Mouse (Mus musculus): ENCODE data around the gene Supt3. TPM values are rescaled to one million over a fixed set of nuclear protein-coding genes. Genes with fewer than 3 reads are reported as not detected.

Supt3 gene
- 23.5 and 23.7 TPM in 2 replicates for polyA plus RNA-seq (2014; fragmentation: Nextera tagmentation; extraction: Ambion mirVana)

DNA sequence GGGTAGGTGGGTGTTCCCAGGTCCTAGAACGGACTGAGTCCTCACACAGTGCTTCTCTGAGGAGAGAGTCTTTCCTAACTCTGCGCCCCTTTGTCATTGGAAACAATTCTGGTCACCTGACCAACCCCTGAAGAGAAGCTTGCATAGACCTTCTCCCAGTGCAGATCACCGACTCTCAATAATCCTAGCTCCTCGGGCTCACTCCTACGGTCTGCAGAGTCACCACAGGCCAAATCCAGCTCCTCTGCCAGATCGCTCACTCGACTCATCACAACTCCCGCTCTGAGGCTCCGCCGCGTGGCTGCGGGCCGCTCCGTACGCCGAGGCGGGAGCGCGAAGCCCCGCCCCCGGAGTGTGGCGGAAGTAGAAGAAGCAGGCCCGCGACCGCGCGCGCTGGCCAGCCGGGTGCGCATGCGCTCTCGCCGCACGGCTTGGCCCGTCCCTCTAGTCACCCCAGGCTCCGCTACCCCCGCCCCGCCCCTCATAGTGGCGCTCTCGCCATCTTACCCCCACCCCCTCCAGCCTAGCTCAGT lies at the start of gene Supt3:
Supt3 (plus strand) TSS at position 415 of the 533 bp plus-strand sequence.
- H3K27ac ChIP-seq (replicated peaks in 1 of 2; ENCODE audit: control insufficient read depth in 1 of 2, insufficient read depth in 1 of 2, low read depth in 2 of 2, low read length in 2 of 2), result peak within 1 kb of the TSS; percentile 78 to 80
- under 1% methylated on average over 40 of the region's 40 CpGs for WGBS
- H3K9ac ChIP-seq (ENCODE audit: low read length), result peak within 1 kb of the TSS; percentile 92
- peak within 1 kb of the TSS; percentile 72 to 73 for H3K4me3 ChIP-seq (ENCODE audit: control insufficient read depth in 1 of 2, insufficient read depth in 1 of 2, low read depth in 1 of 2, low read length in 2 of 2)
- H3K36me3 ChIP-seq (ENCODE audit: control insufficient read depth, insufficient read depth, low read length), result no peaks in the 10 kb centered on the region
- ATAC-seq (ENCODE audit: insufficient number of reproducible peaks, insufficient read depth, low FRiP score, low read depth), result peak; percentile 97
- H3K9me3 ChIP-seq (ENCODE audit: control insufficient read depth, low read length), result no peaks in the 10 kb centered on the region
- no peaks in the 10 kb centered on the region for H3K27me3 ChIP-seq (ENCODE audit: control insufficient read depth, insufficient read depth, low read length)
- peaks cover 0 to 7% of the 10 kb centered on the region in 2 experiments; a peak in 2 of 4 replicates for H3K4me1 ChIP-seq (ENCODE audit: control insufficient read depth in 2 of 2, insufficient read depth in 2 of 2, low read length in 2 of 2)
- H3K4me2 ChIP-seq (ENCODE audit: low read length), result peak within 1 kb of the TSS; percentile 74

DNA sequence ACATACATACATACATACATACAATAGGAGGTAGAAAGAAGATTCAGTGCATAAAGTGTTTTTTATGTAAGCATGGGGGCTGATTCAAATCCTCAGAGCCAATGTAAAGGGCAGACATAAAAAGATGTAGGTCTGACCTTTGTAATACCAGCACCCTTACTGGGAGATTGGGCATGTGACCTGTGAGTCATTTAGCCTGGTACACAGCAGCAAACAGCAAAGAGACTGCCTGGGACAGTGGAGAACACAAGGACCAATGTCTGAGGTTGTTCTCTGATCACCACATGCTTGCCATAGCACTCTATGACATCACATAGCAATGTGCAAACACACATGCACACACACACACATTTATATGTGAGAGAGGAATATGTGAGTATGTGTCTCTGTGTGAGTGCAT lies 49.3 kb upstream of the Supt3 start:
- no peaks in the 10 kb centered on the region for H3K4me1 ChIP-seq (ENCODE audit: control insufficient read depth in 2 of 2, insufficient read depth in 2 of 2, low read length in 2 of 2)
- H3K4me3 ChIP-seq (ENCODE audit: control insufficient read depth in 1 of 2, insufficient read depth in 1 of 2, low read depth in 1 of 2, low read length in 2 of 2), result no peak overlapping the region
- no peak overlapping the region for H3K9ac ChIP-seq (ENCODE audit: low read length)
- no peak overlapping the region for H3K27ac ChIP-seq (replicated peaks in 1 of 2; ENCODE audit: control insufficient read depth in 1 of 2, insufficient read depth in 1 of 2, low read depth in 2 of 2, low read length in 2 of 2)
- H3K4me2 ChIP-seq (ENCODE audit: low read length), result no peak overlapping the region
- H3K36me3 ChIP-seq (ENCODE audit: control insufficient read depth, insufficient read depth, low read length), result no peaks in the 10 kb centered on the region
- no peak for ATAC-seq (ENCODE audit: insufficient number of reproducible peaks, insufficient read depth, low FRiP score, low read depth)
- H3K27me3 ChIP-seq (ENCODE audit: control insufficient read depth, insufficient read depth, low read length), result peaks cover 23% of the 10 kb centered on the region
- no peaks in the 10 kb centered on the region for H3K9me3 ChIP-seq (ENCODE audit: control insufficient read depth, low read length)

DNA sequence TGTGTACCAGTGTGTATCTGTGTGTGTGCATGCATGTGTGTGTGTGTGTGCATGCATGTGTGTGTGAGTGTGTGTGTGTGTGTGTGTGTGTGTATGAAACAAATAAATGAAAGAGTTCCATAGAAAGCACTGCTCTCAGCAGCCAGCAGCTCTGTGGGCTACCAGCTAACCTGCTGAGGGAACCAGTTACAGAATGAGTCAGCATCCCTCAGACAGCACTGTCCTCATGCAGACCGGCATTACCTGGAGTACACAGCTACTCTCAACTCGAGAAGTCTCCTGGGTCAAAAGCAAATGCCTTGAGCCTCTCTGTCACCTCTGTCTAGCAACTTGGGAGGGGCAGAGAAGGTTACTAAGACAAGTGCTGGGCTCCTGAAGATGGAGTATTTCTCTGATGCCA lies 48.5 kb upstream of the Supt3 start:
- WGBS, result 32% methylated on average over 2 of the region's 2 CpGs
- no peak for ATAC-seq (ENCODE audit: insufficient number of reproducible peaks, insufficient read depth, low FRiP score, low read depth)
- H3K4me2 ChIP-seq (ENCODE audit: low read length), result no peak overlapping the region

DNA sequence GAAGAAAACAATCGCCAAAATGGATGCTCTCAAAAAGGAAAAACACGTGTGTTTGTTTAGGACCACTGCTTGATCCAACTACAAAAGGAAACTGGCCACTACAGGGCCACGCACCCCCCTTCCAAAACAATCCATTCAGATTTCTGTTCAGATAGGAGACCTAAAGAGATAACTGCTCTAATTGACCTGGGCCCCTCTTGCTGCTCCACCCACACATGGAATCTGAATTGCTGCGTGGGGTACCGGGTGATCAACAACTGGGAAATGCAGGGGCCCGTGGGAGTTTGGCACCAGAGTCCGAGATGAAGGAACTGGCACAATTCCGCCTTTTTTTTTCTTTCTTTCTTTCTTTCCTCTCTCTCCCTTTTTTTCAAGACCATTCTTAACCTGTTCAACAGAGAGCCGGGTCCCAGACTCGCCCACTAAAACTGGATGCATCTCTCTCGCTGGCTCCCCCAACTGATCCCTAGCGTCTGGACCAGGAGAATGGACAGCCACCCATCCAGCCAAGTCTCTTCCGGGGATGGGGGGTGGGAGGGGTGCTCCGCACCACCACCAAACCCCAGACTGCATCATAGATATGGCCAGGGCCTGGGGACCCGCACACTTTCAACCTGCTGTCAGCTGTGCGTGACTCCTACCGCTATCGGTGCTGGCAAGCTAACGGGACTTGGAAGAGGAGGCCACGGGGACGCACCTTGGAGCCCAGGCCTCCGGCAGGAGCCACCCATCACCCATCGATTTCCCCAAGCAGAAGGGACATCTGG lies 43.2 kb upstream of the Supt3 start:
- Histone ChIP-seq H3K9ac (ENCODE audit: low read length) (0 out of 2 replicates have a peak overlapping the region, but pooled peaks have one; percentile 72), H3K27me3 (ENCODE audit: control insufficient read depth, insufficient read depth, low read length) (peaks cover 73% of the 10 kb centered on the region), H3K9me3 (ENCODE audit: control insufficient read depth, low read length) (no peaks in the 10 kb centered on the region), H3K27ac (replicated peaks in 1 of 2; ENCODE audit: control insufficient read depth in 1 of 2, insufficient read depth in 1 of 2, low read depth in 2 of 2, low read length in 2 of 2) (no peak overlapping the region), H3K36me3 (ENCODE audit: control insufficient read depth, insufficient read depth, low read length) (no peaks in the 10 kb centered on the region), H3K4me1 (ENCODE audit: control insufficient read depth in 2 of 2, insufficient read depth in 2 of 2, low read length in 2 of 2) (peaks cover 6 to 20% of the 10 kb centered on the region in 2 experiments; a peak in 3 of 4 replicates), H3K4me2 (ENCODE audit: low read length) (peak overlapping the region; percentile 98), H3K4me3 (ENCODE audit: control insufficient read depth in 1 of 2, insufficient read depth in 1 of 2, low read depth in 1 of 2, low read length in 2 of 2) (peak overlapping the region; percentile 82 to 98)
- WGBS, result 6% methylated on average over 23 of the region's 23 CpGs
- no peak for ATAC-seq (ENCODE audit: insufficient number of reproducible peaks, insufficient read depth, low FRiP score, low read depth)

More for the DNA sequence above, 48.5 kb upstream of the Supt3 start:
- Histone ChIP-seq H3K36me3 (ENCODE audit: control insufficient read depth, insufficient read depth, low read length) (no peaks in the 10 kb centered on the region), H3K27ac (replicated peaks in 1 of 2; ENCODE audit: control insufficient read depth in 1 of 2, insufficient read depth in 1 of 2, low read depth in 2 of 2, low read length in 2 of 2) (no peak overlapping the region), H3K4me3 (ENCODE audit: control insufficient read depth in 1 of 2, insufficient read depth in 1 of 2, low read depth in 1 of 2, low read length in 2 of 2) (no peak overlapping the region), H3K4me1 (ENCODE audit: control insufficient read depth in 2 of 2, insufficient read depth in 2 of 2, low read length in 2 of 2) (no peaks in the 10 kb centered on the region), H3K9me3 (ENCODE audit: control insufficient read depth, low read length) (no peaks in the 10 kb centered on the region), H3K27me3 (ENCODE audit: control insufficient read depth, insufficient read depth, low read length) (peaks cover 29% of the 10 kb centered on the region), H3K9ac (ENCODE audit: low read length) (no peak overlapping the region)

DNA sequence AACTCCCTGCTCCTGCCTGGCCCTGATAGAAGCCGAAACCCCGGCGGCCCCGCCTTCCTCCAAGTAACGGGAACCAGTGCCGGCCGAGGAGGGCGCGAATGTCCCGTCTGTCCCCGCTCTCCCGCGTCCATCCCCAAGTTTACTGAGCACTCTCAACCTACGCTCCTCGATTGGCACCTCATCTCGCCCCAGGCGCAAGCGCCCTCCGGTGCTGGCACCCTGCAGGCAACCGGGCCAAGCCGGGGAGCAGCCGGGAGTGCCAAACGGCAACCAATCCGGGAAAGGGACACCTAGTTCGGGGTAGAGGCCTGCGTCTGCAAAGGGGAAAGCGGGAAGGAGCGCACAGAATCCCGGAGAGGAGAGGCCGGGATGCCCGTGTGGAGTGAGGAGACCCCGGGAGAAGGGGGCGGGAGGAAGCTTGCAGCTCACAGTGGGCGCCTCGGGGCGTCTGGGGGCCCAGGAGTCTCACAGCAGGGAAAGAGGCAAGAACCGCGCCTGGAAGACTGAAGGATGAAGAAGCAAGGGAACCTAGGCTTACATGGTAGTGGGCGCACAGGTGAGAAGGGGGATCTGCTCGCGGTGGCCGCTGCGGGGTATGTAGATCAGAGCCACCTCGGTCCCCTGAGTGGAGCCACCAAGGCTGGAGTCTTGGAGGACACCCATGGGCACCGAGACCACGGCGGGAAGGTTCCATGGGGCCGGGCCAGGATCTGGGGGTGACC lies 42.3 kb upstream of the Supt3 start:
- Histone ChIP-seq H3K4me1 (ENCODE audit: control insufficient read depth in 2 of 2, insufficient read depth in 2 of 2, low read length in 2 of 2) (peaks cover 6 to 20% of the 10 kb centered on the region in 2 experiments; a peak in 3 of 4 replicates), H3K4me3 (ENCODE audit: control insufficient read depth in 1 of 2, insufficient read depth in 1 of 2, low read depth in 1 of 2, low read length in 2 of 2) (peak overlapping the region; percentile 82 to 98), H3K9me3 (ENCODE audit: control insufficient read depth, low read length) (no peaks in the 10 kb centered on the region), H3K27ac (replicated peaks in 1 of 2; ENCODE audit: control insufficient read depth in 1 of 2, insufficient read depth in 1 of 2, low read depth in 2 of 2, low read length in 2 of 2) (no peak overlapping the region), H3K9ac (ENCODE audit: low read length) (peak overlapping the region; percentile 72), H3K4me2 (ENCODE audit: low read length) (peak overlapping the region; percentile 98), H3K36me3 (ENCODE audit: control insufficient read depth, insufficient read depth, low read length) (no peaks in the 10 kb centered on the region), H3K27me3 (ENCODE audit: control insufficient read depth, insufficient read depth, low read length) (peaks cover 78% of the 10 kb centered on the region)
- no peak for ATAC-seq (ENCODE audit: insufficient number of reproducible peaks, insufficient read depth, low FRiP score, low read depth)
- WGBS, result under 1% methylated on average over 48 of the region's 48 CpGs

DNA sequence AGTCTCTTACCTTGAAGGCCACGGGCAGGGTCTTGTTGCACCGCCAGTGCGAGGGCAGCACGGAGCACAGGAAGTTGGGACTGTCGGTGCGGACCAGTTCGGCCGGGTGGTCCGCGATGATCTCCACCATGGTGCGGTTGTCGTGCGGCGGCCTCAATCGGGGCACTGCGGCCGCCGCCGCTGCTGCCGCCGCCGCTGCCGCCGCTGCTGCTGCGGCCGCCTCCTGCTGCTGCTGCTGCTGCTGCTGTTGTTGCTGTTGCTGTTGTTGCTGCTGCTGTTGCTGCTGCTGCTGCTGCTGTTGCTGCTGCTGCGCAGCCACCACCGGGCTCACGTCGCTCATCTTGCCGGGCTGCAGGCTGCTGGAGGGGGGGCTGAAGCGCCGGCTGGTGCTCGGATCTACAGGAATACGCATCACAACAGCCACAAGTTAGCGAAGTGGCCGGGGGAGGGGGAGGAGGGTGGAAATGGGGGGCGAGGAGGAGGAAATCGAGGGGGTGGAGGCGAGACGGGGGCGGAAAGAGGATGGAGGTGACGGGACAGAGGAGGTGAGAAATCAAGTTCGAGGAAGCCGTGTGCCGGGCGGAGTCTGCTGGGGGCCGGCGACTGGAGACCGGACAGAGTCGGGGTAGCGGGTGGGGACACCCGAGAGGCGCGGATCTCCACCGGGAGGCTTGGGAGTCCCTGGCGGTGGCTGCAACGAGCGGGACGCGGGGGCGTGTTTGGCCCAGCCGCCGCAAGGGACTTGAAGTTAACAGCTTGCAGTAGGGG lies 41.5 kb upstream of the Supt3 start:
- WGBS, result under 1% methylated on average over 53 of the region's 64 CpGs

DNA sequence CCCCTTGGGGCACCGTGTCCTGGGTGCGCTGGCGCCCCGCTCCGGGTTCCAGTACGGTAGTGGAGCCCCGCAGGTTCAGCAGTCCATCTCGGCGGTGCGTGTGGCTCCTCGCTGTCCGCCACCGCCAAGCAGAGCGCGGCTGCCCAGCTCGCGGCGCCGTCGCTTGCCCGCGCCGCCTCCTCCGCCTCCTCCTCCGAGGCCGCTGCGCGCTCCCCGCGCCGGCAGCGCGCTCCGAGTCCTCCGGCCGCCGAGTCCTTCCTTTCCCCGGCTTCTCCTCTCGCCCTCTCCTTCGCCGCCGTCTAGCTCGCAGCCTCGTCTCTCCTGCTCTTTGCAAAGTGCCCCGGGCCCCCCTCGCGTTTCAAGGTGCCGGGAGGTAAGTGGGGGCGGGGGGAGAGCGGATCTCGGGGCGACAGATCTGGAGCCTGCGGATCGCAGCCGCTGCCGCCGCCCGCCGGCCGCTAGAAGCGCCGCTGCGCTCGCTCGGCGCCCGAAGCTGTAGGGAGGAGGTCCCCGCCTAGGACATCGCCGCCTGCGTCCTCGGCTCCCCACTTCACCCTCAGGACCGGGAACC lies 40.9 kb upstream of the Supt3 start:
- peak; percentile 64 for ATAC-seq (ENCODE audit: insufficient number of reproducible peaks, insufficient read depth, low FRiP score, low read depth)
- H3K9ac ChIP-seq (ENCODE audit: low read length), result peak overlapping the region; percentile 72
- under 1% methylated on average over 63 of the region's 73 CpGs for WGBS
- peaks cover 6 to 20% of the 10 kb centered on the region in 2 experiments; a peak in 3 of 4 replicates for H3K4me1 ChIP-seq (ENCODE audit: control insufficient read depth in 2 of 2, insufficient read depth in 2 of 2, low read length in 2 of 2)
- no peaks in the 10 kb centered on the region for H3K9me3 ChIP-seq (ENCODE audit: control insufficient read depth, low read length)
- peak overlapping the region; percentile 98 for H3K4me2 ChIP-seq (ENCODE audit: low read length)
- peak overlapping the region; percentile 82 to 98 for H3K4me3 ChIP-seq (ENCODE audit: control insufficient read depth in 1 of 2, insufficient read depth in 1 of 2, low read depth in 1 of 2, low read length in 2 of 2)
- H3K27ac ChIP-seq (replicated peaks in 1 of 2; ENCODE audit: control insufficient read depth in 1 of 2, insufficient read depth in 1 of 2, low read depth in 2 of 2, low read length in 2 of 2), result no peak overlapping the region
- no peaks in the 10 kb centered on the region for H3K36me3 ChIP-seq (ENCODE audit: control insufficient read depth, insufficient read depth, low read length)
- peaks cover 75% of the 10 kb centered on the region for H3K27me3 ChIP-seq (ENCODE audit: control insufficient read depth, insufficient read depth, low read length)

More for the DNA sequence above, 41.5 kb upstream of the Supt3 start:
- peak overlapping the region; percentile 98 for H3K4me2 ChIP-seq (ENCODE audit: low read length)
- H3K4me3 ChIP-seq (ENCODE audit: control insufficient read depth in 1 of 2, insufficient read depth in 1 of 2, low read depth in 1 of 2, low read length in 2 of 2), result peak overlapping the region; percentile 82 to 98
- peak overlapping the region; percentile 72 for H3K9ac ChIP-seq (ENCODE audit: low read length)
- peaks cover 78% of the 10 kb centered on the region for H3K27me3 ChIP-seq (ENCODE audit: control insufficient read depth, insufficient read depth, low read length)
- no peaks in the 10 kb centered on the region for H3K9me3 ChIP-seq (ENCODE audit: control insufficient read depth, low read length)
- H3K4me1 ChIP-seq (ENCODE audit: control insufficient read depth in 2 of 2, insufficient read depth in 2 of 2, low read length in 2 of 2), result peaks cover 6 to 20% of the 10 kb centered on the region in 2 experiments; a peak in 3 of 4 replicates
- H3K36me3 ChIP-seq (ENCODE audit: control insufficient read depth, insufficient read depth, low read length), result no peaks in the 10 kb centered on the region
- no peak overlapping the region for H3K27ac ChIP-seq (replicated peaks in 1 of 2; ENCODE audit: control insufficient read depth in 1 of 2, insufficient read depth in 1 of 2, low read depth in 2 of 2, low read length in 2 of 2)
- no peak for ATAC-seq (ENCODE audit: insufficient number of reproducible peaks, insufficient read depth, low FRiP score, low read depth)
